Mouse (Mus musculus): ENCODE data around the gene Eid2. TPM values are rescaled to one million over a fixed set of nuclear protein-coding genes. Genes with fewer than 3 reads are reported as not detected.

The Eid2 gene
- polyA plus RNA-seq, 1 experiment = 6.0 TPM

GRCm38 (mm10) chr7:28298837-28299625 is 31.4 kb downstream of the Eid2 start:
- Histone ChIP-seq H3K4me1 (ENCODE audit: control insufficient read depth, insufficient read depth, low read length) (peaks cover 40% of the 10 kb centered on the region), H3K36me3 (ENCODE audit: control insufficient read depth, insufficient read depth, low read length) (no peaks in the 10 kb centered on the region), H3K27me3 (ENCODE audit: control insufficient read depth, insufficient read depth, low read length) (no peaks in the 10 kb centered on the region), H3K27ac (ENCODE audit: control insufficient read depth, insufficient read depth, low read depth, low read length) (no peak overlapping the region), H3K4me3 (ENCODE audit: control insufficient read depth, low read depth, low read length) (peak overlapping the region; percentile 25; the same call in 1 of the 2 replicates)
- no peak for TF ChIP-seq POLR2A (IDR thresholded peaks at IDR 0.05; ENCODE audit: control insufficient read depth, low read depth, low read length)
- TF ChIP-seq CTCF (IDR thresholded peaks at IDR 0.05; ENCODE audit: control insufficient read depth, insufficient read depth, insufficient replicate concordance, low read depth, low read length) = peak; percentile 22; the same call in 1 of the 2 replicates

- H3K27ac ChIP-seq (ENCODE audit: control insufficient read depth, insufficient read depth, low read depth, low read length) = no peak within 1 kb of the TSS; the same call in 1 of the 2 replicates
- peak; percentile 22; the same call in 1 of the 2 replicates for TF ChIP-seq CTCF (IDR thresholded peaks at IDR 0.05; ENCODE audit: control insufficient read depth, insufficient read depth, insufficient replicate concordance, low read depth, low read length)
- TF ChIP-seq POLR2A (IDR thresholded peaks at IDR 0.05; ENCODE audit: control insufficient read depth, low read depth, low read length) = no peak
- peaks cover 22% of the 10 kb centered on the region for H3K4me1 ChIP-seq (ENCODE audit: control insufficient read depth, insufficient read depth, low read length)
- peak within 1 kb of the TSS; percentile 32 for H3K4me3 ChIP-seq (ENCODE audit: control insufficient read depth, low read depth, low read length)
- H3K27me3 ChIP-seq (ENCODE audit: control insufficient read depth, insufficient read depth, low read length) = no peaks in the 10 kb centered on the region
- H3K36me3 ChIP-seq (ENCODE audit: control insufficient read depth, insufficient read depth, low read length) = no peaks in the 10 kb centered on the region
Observed at GRCm38 (mm10) chr7:28301616-28302433, 34.1 kb downstream of the Eid2 start, which contains the start of gene Dll3. Gene Dll3, minus strand, starts transcription at chr7:28302238.

GRCm38 (mm10) chr7:28305641-28306040 is 38.0 kb downstream of the Eid2 start:
- H3K27ac ChIP-seq (ENCODE audit: control insufficient read depth, insufficient read depth, low read depth, low read length) = no peak overlapping the region
- no peak overlapping the region for H3K4me3 ChIP-seq (ENCODE audit: control insufficient read depth, low read depth, low read length)
- peaks cover 4% of the 10 kb centered on the region for H3K4me1 ChIP-seq (ENCODE audit: control insufficient read depth, insufficient read depth, low read length)
- H3K27me3 ChIP-seq (ENCODE audit: control insufficient read depth, insufficient read depth, low read length) = no peaks in the 10 kb centered on the region
- no peaks in the 10 kb centered on the region for H3K36me3 ChIP-seq (ENCODE audit: control insufficient read depth, insufficient read depth, low read length)
- TF ChIP-seq CTCF (IDR thresholded peaks at IDR 0.05; ENCODE audit: control insufficient read depth, insufficient read depth, insufficient replicate concordance, low read depth, low read length) = no peak
- no peak for TF ChIP-seq POLR2A (IDR thresholded peaks at IDR 0.05; ENCODE audit: control insufficient read depth, low read depth, low read length)

GRCm38 (mm10) chr7:28306216-28306615 is 38.5 kb downstream of the Eid2 start:
- TF ChIP-seq CTCF (IDR thresholded peaks at IDR 0.05; ENCODE audit: control insufficient read depth, insufficient read depth, insufficient replicate concordance, low read depth, low read length) = no peak
- TF ChIP-seq POLR2A (IDR thresholded peaks at IDR 0.05; ENCODE audit: control insufficient read depth, low read depth, low read length) = no peak
- no peaks in the 10 kb centered on the region for H3K36me3 ChIP-seq (ENCODE audit: control insufficient read depth, insufficient read depth, low read length)
- no peaks in the 10 kb centered on the region for H3K27me3 ChIP-seq (ENCODE audit: control insufficient read depth, insufficient read depth, low read length)

GRCm38 (mm10) chr7:28309737-28310136 is 42.1 kb downstream of the Eid2 start:
- Histone ChIP-seq H3K27ac (ENCODE audit: control insufficient read depth, insufficient read depth, low read depth, low read length) (no peak overlapping the region), H3K36me3 (ENCODE audit: control insufficient read depth, insufficient read depth, low read length) (no peaks in the 10 kb centered on the region), H3K4me3 (ENCODE audit: control insufficient read depth, low read depth, low read length) (no peak overlapping the region), H3K27me3 (ENCODE audit: control insufficient read depth, insufficient read depth, low read length) (no peaks in the 10 kb centered on the region), H3K4me1 (ENCODE audit: control insufficient read depth, insufficient read depth, low read length) (peaks cover 9% of the 10 kb centered on the region)
- TF ChIP-seq POLR2A (IDR thresholded peaks at IDR 0.05; ENCODE audit: control insufficient read depth, low read depth, low read length) (no peak), CTCF (IDR thresholded peaks at IDR 0.05; ENCODE audit: control insufficient read depth, insufficient read depth, insufficient replicate concordance, low read depth, low read length) (no peak)

More at GRCm38 (mm10) chr7:28306216-28306615, 38.5 kb downstream of the Eid2 start:
- Histone ChIP-seq H3K4me1 (ENCODE audit: control insufficient read depth, insufficient read depth, low read length) (peaks cover 8% of the 10 kb centered on the region), H3K4me3 (ENCODE audit: control insufficient read depth, low read depth, low read length) (no peak overlapping the region), H3K27ac (ENCODE audit: control insufficient read depth, insufficient read depth, low read depth, low read length) (no peak overlapping the region)

- peaks cover 9% of the 10 kb centered on the region for H3K4me1 ChIP-seq (ENCODE audit: control insufficient read depth, insufficient read depth, low read length)
- no peak for TF ChIP-seq POLR2A (IDR thresholded peaks at IDR 0.05; ENCODE audit: control insufficient read depth, low read depth, low read length)
- no peak for TF ChIP-seq CTCF (IDR thresholded peaks at IDR 0.05; ENCODE audit: control insufficient read depth, insufficient read depth, insufficient replicate concordance, low read depth, low read length)
- H3K4me3 ChIP-seq (ENCODE audit: control insufficient read depth, low read depth, low read length) = peak overlapping the region; percentile 95
- H3K36me3 ChIP-seq (ENCODE audit: control insufficient read depth, insufficient read depth, low read length) = no peaks in the 10 kb centered on the region; the same call in 1 of the 2 replicates
- H3K27ac ChIP-seq (ENCODE audit: control insufficient read depth, insufficient read depth, low read depth, low read length) = peak overlapping the region; percentile 66
- H3K27me3 ChIP-seq (ENCODE audit: control insufficient read depth, insufficient read depth, low read length) = no peaks in the 10 kb centered on the region
Observed at GRCm38 (mm10) chr7:28311151-28311925, 43.7 kb downstream of the Eid2 start.
